Mouse (Mus musculus) left cerebral cortex, adult 11 months (tissue): ENCODE data around the gene Rtp3.
A peak's percentile ranks its signal among the peaks of the same experiment; 100 is the strongest.

Experiments
- DNase-seq: peaks from one replicate; pipeline ENCODE4 v3.0.0; 2022; ENCODE audit warnings: low spot score

Rtp3 gene

DNA sequence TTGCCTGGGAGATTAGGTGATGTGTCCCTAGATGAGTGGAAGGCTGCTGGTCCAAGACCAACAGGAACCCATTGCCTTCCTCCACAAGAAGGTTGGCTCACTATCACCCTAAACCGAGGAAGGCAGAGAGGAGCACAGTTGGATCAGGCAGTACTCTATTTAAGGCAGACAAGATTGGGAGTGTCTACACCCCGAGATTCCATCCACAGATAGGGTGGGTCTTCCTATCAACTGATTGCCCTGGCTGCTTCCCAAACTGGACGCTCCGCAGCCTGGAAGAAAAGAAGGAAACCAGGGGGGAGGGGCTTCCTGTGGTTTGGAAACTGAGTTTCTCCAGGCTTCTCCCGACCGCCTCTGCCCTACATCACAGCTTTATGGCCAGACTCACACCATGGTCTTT, at the start of gene Rtp3:
Rtp3 (minus strand) TSS at position 380 of the 400 bp plus-strand sequence.
- DNase-seq: no peak

DNA sequence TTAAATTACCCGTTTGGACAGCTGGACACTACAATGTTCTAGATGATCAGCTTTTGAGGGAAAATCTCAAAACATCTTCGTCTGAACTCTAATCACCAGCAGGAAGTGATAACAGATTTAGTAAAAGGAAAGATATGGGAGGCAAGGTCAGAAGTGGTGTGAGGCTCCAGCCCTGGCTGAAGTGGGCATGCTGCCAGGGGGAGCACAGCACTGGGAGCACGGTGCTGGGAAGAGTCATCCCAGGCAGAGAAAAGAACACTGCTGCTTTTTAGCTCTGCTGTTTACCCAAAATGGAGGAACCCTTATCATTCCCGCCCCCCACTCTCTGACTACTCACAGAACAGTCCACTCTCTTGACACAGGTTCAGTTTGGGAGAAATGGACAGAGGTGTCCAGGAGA, 49.6 kb upstream of the Rtp3 start:
- DNase-seq: no peak

DNA sequence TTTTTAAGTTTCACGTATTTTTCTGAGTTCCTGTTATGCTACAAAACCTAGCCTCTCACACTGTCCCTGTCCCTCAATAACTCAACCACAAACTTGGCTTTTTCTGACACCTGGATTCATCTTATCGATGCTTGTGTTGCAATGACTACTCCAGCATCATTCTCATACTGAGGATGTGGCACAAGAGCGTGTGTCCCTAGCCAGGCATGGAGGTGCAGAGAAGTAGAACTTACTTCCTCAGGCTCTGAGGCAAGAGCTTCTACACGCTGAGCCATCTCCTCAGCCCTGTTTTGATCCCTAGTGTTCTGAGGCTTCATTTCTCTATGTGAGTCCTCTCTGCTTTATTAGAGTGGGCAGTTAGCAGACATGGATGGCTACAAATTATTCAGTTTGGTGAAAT, 43.3 kb upstream of the Rtp3 start:
- no peak for DNase-seq

DNA sequence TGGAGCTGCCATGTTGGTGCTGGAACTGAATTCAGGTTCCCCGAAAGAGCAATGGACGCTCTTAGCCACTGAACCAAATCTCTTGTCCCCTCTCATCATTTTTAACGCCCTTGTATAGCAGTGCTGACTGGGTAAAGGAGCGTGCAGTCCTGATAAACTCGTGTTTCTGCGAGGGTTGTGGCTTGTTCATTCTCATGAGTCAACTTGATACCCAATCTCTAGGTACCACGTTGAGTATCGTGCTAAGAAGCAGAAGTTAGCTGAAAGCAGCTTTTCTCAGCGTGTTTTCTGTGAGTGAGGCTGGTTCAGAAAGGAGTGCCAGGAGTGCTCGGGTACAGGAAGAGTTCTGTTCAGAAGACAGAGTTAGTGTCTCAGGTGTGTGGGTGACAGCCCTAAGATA, 36.4 kb upstream of the Rtp3 start:
- DNase-seq: no peak

DNA sequence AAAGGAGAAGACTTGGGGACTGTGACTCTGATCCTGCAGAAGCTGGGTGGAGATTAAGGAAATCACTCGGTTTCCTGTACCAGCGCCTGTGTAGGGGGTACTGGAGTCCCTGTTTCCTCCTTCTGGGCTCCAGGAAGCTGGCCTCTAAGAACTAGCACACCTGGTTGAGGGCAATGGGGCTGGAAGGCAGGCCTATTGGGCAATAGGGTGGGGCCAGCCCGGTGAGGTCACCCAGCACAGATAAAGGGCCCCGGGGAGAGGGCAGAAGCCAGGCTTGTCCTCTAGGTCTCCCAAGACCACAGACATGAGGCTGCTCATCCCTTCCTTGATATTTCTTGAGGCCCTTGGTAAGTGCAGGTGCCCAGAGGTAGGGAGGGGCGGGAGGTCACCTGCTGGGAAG, 28.6 kb upstream of the Rtp3 start, which contains the start of gene Ltf:
Ltf (plus strand) TSS at position 250 of the 400 bp plus-strand sequence.
- no peak for DNase-seq

DNA sequence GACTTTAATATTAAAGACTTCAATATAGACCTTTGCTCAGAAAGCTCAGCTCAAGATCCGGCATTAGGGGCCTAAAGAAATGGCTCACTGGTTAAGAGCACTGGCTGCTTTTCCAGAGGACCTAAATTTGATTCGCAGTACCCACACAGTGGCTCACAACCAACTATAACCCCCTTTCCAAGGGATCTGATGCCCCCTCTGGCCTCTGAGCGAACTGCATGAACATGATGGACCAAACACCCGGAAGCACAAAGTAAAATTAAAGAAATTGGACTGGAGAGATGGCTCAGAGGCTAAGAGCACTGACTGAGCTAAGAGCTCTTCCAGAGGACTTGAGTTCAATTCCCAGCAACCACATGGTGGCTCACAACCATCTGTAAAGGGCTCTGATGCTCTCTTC, 25.3 kb upstream of the Rtp3 start:
- no peak for DNase-seq

DNA sequence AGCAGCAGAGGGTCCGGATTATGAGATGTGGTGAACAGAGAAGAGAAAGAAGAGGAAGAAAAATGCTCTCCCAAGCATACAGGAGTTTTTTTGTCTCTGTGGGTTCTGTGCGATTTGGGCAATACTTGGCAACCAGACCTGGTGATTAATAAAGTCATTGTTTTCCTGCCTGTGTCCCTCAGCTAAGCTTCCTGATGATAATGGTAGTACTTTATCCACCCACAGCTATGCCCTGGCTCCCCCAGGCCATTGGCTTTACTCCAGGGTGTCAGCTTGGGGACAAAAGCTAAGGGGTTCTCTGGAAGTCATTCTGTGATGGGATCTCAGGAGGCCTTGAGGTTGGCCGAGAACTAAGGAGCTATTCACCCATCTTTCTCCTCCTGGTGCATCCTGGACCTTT, 21.7 kb upstream of the Rtp3 start:
- no peak for DNase-seq

DNA sequence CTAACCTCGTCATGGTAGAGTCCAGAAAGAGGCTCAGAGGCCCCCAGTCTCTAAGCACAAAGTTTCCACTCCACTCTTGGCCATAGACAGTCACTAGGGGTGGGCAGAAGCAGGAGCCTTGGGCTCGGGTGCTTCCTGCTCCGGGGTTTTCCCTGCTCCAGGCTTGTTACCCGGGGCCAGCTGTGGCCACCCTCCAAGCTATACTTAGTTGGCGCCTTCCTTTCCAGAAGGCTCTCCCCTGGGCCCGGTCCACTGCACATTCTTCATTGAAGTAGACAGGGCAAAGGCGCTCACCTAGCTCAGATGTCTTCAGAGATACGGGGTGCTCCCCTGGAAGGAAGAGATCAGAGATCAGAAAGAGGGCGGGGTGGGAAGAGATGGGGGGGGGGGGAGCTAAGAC, 21.2 kb upstream of the Rtp3 start:
- no peak for DNase-seq

DNA sequence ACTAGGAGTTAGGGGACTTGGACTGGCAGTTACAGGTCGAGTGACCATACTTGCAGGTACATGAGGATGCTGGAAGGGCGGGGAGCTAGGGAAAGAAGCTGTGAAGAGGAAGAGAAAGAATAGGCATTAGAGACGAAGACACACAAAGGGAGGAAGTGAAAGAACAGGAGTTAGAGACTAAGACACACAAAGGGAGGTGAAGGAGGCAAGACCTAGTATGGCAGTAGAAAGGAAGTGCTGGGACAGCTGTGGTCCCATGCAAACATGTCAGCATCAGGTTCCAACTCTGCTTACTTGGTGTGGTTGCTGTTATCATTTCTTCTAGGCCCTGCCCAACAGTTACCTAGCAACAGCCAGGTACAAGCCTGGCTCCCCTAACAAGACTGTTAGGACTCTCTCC, 19.4 kb upstream of the Rtp3 start:
- no peak for DNase-seq

DNA sequence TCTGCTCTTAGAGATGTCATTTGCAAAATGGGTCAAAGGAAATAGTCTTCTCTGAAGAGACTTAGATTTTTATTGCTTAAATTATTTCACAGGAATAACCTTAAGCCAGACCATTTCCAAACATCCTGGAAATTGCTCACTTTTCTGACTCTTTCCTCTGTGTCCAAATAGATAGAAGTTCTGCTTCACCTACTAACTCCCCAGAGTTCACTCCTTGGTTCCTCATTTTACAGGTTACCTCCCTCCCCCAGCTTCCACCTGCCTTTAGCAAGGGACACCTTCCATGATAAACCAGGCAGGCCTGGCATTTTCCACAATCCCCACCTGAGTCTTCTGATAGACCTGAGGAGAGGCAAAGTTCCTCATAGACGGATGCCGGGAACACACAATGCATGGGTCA, 16.2 kb upstream of the Rtp3 start:
- DNase-seq: no peak

DNA sequence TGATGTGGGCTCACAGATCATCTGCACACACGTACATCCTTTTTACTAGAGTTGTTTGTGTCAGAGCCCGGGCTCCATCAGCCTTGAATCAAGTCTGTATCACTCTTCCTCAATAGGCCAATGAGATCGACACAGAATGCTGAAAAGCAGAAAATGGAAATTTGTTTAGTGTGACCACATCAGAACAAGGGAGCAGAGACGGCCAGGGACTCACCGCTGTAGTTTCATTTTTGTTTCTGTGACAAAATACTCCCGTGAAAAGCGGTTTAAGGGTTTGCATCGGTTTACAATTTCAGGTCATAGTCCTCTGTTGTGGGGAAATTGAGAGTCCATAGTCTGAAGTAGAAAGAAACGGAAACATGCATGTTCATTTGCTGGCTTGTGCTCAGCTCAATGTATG, 12.9 kb upstream of the Rtp3 start:
- no peak for DNase-seq

DNA sequence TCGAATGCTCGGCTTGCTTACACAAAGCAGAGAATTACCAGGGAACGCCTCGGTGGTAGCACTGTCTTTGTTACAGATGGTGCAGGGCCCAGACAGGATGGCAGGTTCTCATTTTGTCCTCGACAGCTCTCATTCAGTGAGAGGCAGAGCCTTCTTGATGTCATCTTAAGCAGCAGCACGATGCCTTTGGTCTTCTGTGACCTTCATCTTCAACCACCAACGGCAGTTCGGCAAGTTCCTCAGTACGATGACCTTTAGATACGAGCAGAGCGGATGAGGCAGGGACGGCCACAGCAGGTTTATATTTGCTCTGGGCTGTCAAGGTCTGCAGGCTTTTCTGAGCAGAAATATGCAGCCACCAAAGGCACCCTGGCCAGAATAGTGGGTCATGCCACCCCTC, 11.2 kb upstream of the Rtp3 start:
- DNase-seq: no peak

DNA sequence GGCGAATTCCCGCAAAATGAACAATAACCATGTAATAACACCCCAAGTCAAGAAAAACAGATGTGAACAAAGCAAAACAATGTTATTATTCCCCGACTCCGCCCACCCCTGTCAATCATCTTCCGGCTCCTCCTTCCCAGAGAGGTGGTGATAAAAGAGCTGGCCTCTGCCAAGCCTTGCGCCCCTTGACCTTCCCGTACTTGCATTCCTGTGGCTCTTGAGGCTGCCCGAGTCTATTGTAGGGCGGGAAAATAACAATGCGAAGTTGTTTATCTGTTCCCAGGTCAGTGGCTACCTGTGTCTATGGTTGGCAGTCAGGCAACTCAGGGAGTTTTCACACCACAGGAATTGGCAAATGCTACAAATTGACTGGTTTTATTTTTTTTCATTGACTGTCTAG, 9.5 kb upstream of the Rtp3 start:
- DNase-seq: no peak

DNA sequence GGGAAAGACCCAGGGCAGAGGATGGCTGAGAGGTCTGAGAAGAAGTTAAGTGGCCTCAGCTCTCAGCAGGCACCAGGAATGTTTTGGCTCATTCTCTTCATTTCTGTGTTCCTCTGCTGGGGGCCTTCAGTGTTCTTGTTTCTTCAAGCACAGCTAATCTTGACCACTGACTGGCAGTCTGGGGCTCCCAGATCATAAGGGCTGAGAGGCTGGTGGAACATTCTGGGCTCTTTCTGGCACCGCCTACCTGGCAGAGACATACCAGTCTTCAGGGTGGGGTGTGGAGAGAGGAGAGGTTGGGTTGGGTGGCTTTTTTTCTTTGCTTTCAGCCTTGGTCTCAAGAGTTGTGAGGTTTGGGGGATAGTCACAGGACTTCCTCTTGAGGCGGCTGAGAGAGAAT, 8.7 kb upstream of the Rtp3 start:
- DNase-seq: no peak

DNA sequence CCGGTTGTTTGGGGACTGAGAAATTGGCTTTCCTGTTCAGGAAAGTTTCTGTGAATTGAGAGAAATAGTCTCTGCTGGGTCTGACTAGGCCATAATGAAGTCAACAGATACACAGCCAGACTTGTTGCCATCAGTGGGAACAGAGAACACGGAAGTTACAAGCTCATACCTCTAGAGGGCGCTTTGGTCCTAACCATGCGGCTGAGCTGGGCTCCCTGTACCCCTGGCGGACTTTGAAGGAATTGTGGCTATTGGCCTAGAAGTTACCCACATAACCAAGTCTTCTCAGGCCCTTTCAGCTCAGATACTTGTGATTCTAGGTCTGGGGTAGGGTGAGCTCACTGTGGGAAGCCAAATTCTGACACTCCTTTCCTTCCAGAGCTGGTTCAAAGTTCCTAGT, 6.9 kb upstream of the Rtp3 start:
- DNase-seq: peak; percentile 51

DNA sequence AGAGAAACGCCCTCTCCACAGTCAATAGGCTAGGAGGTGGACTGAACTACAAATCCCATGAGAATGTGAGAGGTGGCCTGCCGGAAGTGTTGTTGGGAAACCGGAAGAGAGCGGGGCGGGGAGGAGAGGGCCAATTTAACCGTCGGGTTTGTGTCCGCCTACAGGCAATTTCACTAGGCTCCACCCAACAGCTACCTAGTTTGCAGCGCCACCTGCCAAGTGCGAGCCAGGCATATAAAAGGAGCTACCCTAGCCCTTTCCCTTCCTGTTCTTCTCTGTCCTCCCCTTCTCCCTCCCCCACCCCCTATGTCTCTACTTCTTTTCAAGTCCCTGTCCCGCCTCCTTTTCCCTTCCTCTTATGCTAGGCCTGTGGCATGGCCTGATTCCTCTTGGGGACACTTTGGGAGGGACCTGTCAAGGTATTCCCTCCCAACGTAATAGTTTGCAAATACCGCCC, 4.4 kb upstream of the Rtp3 start:
- DNase-seq: peak; percentile 64

DNA sequence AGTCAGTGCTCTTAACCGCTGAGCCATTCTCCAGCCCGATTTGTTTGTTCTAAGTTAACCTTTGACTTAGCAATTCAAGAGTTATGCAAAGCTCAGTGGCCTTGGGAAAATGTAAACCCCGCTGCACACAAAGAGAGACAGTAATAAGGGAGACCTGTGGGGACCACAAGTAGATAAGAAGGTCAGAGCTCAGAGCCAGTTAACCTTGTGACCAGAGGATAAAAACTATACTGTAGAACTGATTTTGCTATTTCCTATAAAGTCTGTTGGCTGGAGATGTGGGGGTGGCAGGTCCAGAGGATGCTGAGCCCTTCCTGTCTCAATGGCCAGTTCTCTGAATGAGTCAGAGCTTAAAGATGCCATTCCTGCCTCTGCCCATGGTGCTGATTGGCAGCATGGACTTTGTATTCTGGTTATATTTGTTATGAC, 2.9 kb upstream of the Rtp3 start:
- no peak for DNase-seq

DNA sequence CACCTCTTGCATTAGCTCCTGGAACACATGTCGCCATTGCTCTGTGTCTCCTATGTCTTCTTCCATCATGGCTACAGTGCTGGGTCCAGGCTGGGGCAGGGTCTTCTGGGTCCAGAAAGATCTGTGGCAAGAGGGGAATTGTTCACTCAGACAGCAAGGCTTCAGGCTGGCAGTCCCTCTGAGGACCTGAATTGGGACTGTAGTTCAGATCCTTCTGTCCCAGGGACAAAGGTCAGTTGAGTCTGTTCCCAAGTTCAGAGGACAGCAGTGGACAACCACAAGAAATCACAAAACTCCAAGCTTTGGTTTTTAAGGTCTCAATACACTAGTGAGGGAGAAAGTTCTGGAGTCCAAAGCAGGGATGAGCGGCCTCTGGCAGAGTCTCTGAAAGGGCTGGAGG, 840 bp downstream of the Rtp3 start:
- no peak for DNase-seq

DNA sequence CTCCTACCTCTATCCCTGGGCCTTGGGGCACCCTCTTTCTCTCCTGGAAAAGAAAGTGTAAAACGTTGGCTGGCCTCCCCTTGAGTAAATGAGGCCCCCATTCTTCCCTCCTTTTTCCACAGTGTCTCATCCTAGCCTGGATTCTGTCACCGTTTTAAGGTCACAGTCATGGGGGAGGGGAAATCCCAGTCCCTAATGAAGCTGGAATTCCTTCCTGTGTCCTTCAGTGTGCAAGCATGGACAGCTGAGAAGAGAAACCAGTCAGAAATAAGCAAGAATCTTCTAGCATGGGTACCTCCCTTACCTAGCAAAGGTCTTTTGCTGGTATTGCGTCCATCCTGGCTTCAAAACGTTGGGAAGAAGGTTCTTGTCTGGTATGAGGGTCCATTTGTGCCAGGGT, 1.2 kb downstream of the Rtp3 start:
- DNase-seq: no peak

DNA sequence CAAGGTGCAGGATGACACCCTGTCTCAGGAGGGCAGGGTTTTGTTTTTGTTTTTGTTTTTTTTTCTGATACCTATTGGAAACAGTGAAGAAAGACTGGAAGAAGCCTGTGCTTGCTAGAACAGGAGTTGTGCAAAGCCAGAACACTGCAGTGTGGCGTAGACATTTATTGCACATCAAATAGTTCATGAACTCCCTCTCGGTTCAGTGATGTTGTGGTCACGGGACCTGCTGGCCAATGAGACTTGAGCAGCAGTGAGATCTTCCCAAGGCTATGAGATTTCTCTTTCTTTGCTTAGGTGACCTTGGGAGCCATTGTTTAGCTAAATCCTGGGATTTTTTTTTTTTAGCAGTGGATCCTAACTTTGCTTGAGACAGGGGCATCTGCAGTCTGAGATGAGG, 2.3 kb downstream of the Rtp3 start:
- no peak for DNase-seq

DNA sequence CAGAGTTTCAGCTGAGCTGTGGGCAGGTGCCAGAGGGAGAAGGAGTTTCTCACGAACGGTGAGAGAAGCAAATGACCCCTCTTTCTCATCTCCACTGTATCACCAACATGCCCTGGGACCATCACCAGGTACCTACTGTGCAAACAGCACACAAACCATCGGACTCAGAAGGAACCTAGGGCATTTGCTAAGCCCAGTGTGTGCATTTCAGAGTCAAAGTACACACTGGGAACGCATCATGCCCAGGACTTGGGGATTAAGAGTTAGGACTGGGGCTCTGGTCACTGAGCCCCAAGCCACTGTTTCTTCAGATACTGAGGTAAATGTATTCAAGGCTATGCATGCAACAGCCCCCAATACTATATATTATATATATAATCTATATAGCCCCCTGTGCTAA, 3.1 kb downstream of the Rtp3 start:
- DNase-seq: no peak

DNA sequence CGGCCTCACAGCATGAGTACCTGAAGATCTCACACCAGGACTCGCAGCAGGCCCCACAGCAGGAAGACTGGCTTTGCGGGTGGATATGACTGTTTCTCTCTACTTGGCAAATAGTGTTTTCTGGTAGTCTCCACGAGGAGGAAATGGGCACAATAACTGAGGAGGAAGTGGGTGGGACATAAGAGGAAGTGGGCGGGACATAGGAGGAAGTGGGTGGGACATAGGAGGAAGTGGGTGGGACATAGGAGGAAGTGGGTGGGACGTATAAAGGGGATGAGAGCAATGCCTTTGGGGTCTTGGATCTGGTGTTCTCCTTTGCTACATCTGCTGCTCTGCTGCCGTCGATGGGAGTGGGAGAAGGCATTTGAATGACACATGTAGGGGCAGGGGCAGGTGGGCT, 4.4 kb downstream of the Rtp3 start:
- no peak for DNase-seq

DNA sequence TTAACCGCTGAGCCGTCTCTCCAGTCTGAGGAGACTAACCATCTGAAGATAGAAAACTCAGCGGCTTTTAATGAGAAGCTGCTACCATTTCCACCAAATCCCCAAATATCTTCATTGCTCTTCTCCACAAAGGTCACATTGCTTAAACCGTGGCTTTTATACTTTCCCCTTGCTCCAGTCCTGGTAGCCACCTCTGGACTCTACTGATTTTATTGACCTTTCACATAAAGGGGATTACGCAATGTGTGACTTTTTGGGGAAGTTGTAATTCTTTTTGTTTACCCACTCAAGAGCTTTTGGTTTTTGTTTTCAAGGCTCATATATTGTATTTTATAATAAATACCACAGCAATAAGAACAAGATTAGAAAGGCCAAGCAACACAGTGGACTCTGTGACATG, 4.8 kb downstream of the Rtp3 start:
- DNase-seq: no peak

DNA sequence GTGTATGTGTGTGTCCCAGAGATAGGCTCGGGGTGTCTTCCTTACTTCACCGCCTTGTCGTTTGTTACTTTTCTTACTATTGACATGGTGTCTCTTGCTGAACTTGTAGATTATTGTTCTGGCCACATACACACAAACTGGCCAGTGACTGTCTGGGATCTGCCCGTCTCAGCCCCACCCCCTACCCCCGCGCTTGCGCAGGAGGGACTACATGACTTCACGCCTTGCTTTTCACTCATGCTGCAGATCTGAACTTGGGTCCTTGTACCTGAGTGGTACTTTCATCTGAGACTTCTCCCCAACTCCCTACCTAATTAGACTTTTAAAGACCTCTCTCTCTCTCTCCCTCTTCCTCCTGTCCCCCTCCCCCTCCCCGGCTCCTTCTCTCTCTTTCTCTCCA, 6.3 kb downstream of the Rtp3 start:
- DNase-seq: no peak

DNA sequence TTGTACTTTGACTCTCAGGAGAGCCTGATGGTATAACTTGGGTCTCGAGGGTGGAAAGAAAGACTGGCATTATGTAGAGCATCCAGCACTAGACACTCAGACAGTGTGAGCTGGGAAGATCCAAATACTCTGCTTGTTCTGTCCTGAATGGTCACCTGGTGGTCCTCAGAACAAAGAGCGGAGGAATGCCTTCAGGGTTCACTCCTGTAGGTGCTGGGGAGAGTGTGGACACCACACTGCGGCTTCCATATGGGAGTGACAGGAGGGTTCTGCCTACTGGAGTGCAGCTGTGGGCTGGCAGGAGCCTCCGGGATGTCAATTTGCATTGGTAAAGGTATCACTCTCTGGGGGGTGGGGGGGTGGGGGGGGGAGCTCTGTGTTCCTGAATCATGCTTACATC, 8.0 kb downstream of the Rtp3 start:
- DNase-seq: no peak
